Mouse (Mus musculus) urinary bladder, postnatal 14 days (tissue): Measurements from ENCODE around the gene Scamp3.
"Not testable (repeated sequence)": the region's sequence is repeated elsewhere in the genome, so short reads cannot be mapped to it uniquely, and the experiment has no call there.

Experiments used
- DNase-seq: peaks from one replicate; pipeline ENCODE4 v3.0.0; 2021; ENCODE audit warnings: low spot score

Scamp3 gene

DNA sequence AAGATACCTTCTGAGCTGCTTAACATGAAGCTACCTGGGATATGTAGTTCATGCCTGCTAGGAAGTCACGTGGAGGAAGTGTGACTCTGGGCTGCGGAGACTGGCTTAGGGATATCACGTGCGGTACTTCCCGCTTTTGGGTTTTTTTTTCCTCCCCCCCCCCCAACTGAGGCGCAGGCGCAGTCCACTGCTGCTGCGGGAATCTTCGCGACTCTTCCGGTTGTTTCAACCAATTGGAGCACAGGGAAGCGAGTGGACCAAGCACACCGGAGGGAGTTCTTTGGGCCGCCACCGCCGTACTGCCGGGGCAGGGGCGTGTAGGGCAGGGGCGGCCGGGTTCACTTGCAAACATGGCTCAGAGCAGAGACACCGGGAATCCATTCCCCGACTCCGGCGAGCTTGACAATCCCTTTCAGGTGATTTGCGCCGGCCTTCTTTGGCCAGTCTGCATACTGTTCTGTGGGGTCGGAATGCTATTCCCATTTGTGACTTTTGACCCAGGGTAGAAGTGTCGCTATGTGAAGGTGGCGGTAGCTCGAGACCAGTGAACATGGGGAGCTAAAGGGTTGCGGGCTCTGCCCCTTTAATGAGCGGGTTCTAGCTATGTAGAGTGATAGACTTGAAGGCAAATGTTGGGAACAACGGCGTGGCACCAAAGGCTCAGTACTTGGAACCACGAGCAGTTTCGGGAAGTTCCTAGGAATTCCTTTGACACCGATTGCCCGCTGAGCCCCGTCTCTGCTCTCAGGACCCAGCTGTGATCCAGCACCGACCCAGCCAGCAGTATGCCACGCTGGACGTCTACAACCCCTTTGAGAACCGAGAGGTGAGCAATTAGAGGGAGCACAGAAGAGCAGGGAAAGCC is at the start of gene Scamp3:
Gene Scamp3, plus strand, starts transcription at position 232 of the 865 bp plus-strand sequence.
- peak; percentile 81 for DNase-seq

DNA sequence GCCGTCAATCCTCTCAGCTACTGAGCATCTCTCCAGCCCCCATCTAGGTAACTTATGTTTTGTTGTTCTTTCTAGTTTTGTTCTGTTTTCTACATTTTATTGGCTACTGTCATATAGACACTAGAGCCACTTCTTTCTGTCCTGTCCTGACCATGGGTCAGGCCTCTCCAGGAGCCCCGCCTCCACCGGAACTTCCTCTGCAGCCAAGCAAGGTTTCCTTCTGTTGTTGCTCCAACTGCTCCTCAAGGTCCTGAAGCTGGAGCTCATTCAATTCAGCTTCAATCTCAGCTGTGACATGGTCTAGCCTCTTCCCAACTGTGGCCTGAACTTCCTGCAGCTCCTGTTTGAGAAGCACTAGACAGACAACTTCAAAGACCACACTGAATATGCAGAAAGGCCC is 47.4 kb upstream of the Scamp3 start:
- DNase-seq = no peak

DNA sequence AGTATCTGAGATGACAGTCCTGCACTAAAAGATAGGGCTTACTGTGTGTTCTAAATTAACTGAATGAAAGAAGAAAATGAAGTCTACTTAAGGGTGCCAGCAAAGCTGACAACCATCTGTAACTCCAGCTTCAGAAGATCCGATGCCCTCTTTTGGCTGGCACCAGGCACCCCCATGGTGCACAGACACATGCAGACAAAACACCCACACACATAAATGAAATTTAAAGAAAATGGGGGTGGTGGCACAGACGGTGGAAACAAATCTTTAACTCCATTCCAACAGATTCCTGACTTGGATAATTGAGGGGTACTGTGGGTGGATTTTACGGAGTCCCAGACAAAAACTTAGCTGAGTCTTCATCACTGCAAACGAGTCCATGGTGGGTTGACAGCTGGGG is 45.5 kb upstream of the Scamp3 start:
- DNase-seq = no peak

DNA sequence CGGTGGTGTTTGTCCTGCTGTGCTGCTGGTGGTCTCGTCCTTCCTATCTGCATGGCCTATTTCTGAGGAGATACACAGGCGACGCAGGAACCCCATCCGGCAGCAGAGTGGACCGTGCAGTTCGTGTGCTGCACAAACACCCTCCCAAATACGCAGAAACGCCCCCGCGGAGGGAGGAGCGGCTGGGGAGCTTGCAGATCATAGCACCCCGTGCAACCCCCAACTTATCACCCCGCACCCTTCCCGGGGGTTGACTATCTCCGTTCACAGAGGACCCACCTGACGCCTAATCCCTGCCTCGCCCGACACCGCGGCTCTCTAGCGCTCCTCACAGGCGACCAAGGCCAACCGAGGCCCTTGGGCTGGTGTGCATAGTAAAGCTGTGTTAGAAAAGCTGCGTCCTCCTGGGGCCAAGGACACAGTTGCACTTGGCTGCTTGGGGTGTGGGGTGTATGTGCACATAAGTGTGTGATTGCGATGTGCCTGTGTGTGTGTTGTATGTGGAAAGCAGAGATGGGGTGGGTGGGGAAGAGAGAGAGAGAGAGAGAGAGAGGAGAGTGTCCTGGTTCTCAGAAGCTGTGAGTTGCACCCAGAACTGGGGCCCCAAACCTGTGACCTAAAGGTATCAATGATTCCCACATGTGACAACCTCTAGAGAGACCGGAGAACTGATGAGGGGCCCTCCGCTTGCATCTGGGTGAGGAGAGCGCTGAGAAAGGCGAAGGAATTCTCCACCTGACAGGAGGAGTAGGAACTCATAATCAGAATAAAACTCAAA is 44.8 kb upstream of the Scamp3 start:
- DNase-seq = peak; percentile 18

DNA sequence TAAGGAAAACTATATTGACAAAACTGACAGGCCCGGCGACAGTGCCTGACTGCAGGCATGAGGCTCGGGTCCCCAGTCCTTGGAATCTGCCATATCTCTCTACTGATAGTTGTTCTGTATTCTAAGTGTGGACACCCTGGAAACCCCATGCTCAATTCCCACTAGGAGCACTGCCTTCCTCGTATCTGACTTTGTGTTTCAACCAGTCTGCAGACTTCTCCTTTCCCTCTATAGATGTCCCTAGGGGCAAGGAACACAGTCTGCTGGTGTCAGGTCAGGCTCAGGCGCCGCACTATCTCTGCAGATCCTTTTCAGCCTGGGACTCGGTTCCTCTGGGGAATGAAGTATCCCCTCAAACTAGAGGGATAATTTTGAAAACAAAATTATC is 44.2 kb upstream of the Scamp3 start:
- no peak for DNase-seq

DNA sequence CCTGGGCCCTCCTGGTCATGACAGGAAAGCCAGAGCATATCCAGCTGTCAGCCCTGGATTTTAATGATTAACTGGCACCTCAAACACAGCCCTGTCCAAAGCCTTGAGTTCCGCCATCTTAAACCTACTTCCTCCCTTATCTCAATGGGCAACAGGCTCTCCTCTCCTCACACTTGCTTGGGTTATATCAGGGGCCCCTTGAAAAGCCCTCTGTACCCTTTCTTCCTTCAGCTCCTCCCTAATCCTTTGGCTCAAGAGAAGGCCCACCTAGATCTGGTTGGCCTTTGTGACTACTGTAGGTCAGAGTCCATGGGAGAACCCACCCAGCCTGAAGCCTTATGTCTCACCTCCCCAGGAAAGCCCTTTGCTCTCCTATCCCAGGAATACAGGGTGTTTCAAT is 43.5 kb upstream of the Scamp3 start:
- DNase-seq = no peak

DNA sequence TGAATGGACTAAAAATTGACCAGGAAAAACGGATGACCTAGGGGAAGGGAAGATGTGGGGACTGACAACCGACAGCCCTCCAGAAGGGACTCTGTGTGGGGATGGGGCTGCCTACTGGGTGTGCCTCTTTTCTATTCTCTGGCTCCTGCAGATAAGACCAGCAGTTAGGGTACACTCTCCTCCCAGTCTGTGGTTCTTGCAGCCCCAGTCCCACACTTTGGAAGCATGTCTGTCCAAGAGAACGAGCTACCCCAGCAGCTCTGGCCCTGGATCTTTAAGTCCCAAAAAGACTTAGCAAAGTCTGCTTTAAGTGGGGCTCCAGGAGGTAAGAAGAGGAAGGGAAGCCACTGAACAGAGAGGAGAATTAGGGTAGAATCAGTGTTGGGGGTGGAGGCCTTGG is 41.3 kb upstream of the Scamp3 start, which contains the start of gene Pklr:
Gene Pklr, plus strand, starts transcription at position 185 of the 400 bp plus-strand sequence.
- DNase-seq = no peak

DNA sequence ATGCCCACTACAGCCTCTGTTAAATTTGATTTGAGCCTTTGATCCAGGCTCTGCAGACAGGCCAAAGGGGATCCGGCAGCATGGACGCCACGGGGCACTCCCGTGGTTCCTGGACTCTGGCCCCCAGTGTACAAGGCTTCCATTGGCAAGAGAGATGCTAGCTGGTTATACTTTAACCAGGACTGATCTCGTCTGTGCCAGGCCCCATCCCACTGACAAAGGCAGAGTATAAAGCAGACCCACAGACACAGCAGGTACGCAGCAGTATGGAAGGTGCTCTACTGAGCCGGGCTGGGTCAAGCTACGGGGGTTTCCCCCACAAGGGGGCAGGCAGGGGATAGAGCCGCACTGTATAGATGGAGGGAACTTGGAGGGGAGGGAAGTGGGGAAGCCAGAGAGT is 40.9 kb upstream of the Scamp3 start:
- no peak for DNase-seq

DNA sequence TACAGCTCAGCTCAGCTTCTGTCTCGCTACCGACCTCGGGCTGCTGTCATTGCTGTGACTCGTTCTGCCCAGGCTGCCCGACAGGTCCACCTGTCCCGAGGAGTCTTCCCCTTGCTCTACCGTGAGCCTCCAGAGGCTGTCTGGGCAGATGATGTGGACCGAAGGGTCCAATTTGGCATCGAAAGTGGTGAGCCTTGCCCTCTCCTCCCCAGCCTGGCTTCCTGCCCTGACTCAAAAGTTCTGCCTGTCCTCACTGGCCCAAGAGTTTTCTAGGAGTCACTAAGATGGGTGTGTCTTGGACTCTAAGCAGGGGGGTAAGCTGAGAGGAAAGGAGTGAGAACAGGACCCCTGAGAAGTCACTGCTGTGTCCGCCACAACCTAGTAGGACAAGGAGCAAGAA is 32.5 kb upstream of the Scamp3 start:
- DNase-seq = no peak

DNA sequence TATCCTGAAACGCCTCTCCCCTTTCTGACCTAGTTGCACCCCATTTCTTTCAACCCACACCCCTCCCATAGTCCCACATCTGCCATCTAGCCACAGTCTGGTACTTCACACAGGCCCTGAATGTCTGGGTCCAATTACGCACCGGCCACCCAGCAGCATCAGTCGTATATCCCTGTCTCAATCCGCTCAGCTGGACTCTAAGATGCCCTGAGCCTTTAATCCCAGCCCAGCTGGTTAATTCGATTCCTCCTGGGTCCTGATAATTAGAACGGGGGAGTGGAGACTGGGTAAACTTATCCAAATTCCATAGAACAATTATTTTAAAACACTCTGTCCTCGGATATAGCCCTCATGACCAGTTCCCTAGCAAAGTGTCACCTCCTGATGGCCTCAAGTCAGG is 31.7 kb upstream of the Scamp3 start:
- no peak for DNase-seq

DNA sequence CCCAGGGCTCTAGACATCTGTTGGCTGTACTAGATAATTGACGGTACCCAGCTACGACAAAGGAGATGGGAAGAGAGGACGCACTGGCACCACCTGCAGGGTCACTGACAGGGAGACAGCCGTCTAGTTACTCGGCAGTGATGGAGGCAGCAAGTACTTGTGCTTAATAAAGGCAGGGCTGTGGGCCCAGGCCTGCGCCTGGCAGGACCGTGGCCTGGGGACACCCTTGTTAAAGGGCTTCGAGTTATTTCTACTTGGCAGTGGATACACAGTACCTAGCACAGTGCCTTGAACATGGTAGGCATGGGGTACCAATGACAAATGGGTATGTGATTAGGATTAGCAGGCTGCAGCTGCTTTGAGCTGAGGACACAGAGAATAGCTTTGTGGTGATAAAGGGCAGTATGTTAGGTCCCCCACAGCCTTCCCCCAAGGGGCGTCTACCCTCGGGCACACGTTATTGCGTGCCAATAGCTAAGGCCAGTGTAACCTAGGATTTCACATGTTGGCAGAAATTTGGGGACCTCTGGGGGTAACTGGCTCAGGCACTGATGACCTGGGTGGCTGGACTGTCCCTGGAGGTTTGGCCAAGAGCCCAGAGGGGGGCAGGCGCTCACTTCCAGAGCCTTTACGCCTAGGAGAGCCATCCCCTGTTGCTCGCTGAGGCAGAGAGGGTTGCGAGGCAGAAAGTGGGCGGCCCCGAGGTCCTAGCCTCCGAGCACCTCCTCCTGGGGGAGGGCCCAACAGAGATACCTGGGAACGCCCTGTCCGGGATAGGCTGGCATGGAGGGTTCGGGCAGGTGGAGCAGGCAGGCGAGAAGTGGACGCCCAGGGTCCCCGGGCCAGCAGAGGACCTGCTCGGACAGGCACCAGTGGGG is 29.9 kb upstream of the Scamp3 start:
- DNase-seq = peak; percentile 21

DNA sequence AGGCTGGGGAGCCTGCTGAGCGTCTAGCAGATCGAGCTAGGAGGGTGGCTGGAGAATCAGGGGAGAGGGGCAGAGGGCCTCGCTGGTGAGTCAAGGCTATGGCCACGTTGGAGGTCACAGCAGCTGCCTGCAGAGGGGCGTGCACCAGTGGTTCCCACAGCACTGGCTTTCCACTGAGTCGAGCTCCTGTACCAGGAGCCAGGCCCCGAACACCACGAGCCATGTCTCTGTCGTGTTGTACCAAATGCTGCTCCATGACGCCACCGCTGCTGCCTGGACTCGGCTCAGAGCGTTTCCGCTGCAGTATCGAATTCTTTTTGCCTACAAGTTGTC is 29.3 kb upstream of the Scamp3 start:
- DNase-seq = no peak

DNA sequence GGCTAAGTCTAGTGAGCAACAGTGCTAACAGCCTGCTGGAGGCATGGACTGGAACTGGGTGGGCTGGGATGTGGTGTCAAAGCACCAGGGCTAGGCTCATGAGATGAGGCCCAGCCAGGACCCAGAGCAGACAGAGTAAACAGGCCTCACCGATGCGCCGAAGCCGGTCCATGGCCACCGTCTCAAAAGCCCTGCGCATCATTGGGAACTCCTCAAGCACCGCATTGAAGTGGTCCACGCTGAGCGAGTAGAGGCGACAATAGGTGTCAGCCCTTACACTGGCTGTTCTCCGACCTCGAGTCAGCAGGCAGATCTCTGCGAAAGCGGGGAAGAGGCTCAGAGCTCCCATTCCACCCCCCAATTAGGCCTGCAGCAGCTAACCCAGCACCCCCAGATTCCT is 28.7 kb upstream of the Scamp3 start:
- no peak for DNase-seq

DNA sequence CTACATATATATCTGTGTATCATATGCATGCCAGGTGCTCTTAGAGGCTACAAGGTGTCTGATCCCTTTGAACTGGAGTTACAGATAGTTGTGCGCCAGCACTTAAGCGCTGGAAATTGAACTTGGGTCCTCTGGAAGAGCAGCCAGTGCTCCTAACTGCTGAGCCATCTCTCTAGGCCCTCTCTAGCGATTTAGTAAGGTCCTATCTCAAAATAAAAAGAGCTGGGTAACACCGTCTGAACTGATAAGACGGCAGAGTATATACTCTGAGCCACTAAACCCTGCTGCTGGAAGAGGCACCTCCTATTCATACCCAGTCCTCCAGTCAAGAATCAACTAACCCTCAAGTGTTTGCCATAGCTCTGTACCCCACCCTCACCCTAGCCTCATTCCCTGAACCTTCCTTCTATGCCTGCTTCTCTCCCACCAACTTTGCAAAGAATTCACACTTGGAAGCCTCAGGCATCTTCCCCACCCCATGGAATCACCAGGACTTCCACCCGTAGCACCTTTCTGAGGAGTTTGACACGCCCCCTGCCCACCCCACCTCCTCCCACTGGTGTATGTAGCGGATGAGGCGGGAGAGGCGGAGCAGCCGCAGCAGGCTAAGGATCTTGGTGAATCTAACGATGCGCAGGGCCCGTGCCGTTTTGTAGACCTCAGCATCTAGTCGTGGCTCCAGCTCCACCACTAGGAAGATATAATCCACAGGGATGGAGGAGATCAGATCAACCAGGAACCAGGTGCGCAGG is 25.0 kb upstream of the Scamp3 start:
- DNase-seq = no peak

DNA sequence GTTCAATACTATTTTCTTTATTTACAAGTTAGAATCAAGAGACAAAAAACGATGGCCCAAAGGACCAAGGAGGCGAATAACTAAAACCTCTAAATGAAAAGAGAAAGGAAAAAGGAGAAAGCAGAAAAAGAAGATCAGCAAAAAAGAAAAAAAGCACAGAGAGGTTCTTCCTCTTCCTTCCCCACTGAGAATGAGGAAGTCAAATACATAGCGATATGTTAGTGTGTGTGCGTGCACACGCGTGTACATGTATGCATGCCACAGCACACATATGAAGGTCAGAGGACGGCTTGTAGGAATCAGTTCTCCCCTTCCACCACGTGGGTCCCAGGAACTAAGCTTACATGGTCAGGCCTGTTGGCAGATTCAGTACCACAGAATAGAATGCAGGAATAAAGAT is 20.3 kb upstream of the Scamp3 start:
- no peak for DNase-seq

DNA sequence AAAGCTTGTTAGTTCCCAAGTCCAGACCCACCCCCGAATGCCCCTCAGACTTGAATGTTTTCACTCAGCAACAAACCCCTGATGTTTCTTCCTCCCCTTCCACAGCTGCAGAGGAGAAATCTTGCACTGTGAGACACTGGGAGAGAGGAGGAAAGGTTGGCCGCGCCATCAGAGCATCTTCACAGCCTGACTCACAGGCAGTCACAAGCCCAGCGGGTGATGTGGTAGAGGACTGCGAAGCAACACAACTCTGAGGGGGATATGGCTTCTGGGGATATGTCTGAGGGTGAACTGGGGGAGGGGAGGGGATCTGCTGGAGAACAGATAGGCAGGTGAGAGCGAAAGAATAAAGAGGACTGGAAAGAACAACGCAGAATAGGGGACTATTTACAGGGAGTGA is 18.6 kb upstream of the Scamp3 start:
- DNase-seq = no peak

DNA sequence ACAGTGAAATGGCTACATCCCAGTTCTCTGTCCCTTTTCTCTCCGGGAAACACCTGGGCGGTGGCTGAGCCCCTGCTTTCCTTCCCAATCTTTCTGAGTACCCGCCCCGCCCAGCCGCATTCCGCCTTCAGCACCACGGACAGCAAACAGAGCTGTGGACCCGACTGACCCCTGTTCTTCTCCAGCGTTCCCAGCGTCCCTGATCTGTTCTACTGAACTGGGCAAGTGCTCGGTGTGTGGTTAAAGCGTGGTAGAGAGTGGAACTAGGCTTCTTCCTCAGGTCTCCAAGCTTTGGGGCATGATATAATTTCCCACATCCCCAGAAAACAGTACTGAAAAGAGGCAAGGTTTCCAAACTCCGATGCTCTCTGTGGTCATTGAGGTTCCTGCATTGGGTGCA is 18.1 kb upstream of the Scamp3 start:
- peak; percentile 72 for DNase-seq

DNA sequence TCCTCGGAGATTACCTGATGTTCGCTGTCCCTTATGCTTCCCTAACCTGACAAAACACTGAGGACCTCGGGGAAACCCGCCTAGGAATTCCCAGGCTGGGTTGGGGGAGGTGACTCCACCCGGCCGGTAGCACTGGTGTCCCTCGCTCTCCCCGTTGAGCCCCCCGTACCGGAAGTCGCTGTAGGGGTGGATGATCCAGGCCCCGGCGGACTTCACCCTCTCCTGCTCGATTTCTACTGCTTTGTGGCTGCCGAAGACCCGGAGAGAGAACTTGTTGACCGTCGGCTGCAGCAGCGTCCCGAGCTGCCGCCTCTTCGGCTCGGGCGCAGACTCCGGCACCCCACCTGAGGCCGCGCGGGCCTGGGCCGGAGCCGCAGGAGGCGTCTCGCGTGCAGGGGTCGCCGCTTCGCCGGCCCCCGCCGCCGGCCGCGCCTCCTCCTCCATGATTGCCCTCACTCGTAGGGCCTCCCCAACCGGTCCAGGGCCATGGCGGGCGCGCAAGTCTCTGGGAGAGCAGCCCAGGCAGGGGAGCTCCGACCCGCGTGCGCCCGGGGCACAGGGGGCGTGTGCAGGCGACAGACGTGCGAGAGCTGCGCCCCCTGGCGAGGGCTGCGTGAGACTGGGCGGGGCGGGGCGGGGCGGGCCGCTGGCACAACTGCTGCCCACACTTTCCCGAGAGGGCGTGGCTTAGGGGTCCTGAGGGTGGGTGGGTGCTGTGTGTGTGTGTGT is 17.5 kb upstream of the Scamp3 start, which contains the start of gene Hcn3:
Gene Hcn3, minus strand, starts transcription at position 581 of the 729 bp plus-strand sequence.
- peak; percentile 47 for DNase-seq

DNA sequence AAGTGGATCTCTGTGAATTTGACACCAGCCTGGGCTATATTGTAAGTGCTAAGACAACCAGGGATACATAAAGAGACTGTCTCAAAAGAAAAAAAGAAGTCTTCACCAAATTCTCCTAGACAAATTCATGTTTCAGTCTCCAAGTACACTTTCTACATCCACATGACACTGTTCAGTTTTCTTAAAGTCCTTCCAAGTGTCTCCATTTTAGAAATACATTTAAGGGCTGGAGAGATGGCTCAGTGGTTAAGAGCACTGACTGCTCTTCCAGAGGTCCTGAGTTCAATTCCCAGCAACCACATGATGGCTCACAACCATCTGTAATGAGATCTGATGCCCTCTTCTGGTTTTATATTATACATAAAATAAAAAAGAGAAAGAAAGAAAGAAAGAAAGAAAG is 16.1 kb upstream of the Scamp3 start:
- not testable (repeated sequence) for DNase-seq

DNA sequence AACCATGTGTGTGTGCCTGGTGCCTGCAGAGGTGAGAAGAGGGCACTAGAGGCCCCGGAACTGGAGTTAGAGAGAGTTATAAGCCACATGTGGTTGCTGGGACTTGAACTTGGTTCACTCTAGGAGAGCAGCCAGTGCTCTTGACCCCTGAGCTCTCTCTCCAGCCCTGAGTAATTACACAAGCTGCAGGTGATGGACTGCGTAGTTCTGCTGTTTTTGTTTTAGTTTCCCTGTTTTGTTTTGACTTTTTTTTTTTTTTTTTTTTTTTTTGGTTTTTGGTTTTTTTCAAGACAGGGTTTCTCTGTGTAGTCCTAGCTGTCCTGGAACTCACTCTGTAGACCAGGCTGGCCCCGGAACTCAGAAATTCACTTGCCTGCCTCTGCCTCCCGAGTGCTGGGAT is 15.5 kb upstream of the Scamp3 start:
- DNase-seq = no peak

DNA sequence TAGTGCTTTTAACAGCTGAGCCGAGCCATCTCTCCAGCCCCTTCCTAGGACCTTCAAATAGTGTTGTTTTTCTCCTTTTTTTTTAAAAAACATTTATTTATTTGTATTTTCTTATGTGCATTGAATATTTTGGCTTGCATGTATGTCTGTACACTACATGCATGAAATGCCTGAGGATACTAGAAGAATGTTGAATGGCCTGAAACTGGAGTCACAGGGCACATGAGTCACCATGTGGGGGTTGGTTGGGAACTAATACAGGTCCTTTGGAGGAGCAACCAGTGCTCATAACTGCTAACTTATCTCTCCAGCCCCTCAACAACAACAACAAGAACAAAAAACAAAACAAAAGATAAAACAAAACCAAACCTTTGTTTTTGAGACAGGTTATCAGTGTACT is 14.2 kb upstream of the Scamp3 start:
- DNase-seq = no peak
